Mouse (Mus musculus): Measurements from ENCODE around the gene Slc26a1.
"Not testable (repeated sequence)": the region's sequence is repeated elsewhere in the genome, so short reads cannot be mapped to it uniquely, and the experiment has no call there.

The Slc26a1 gene

GRCm38 (mm10) chr5:108658611-108659010 is 16.8 kb downstream of the Slc26a1 start:
- no peak for DNase-seq (ENCODE audit: low read depth in 2 of 2, low spot score in 2 of 2)

DNA sequence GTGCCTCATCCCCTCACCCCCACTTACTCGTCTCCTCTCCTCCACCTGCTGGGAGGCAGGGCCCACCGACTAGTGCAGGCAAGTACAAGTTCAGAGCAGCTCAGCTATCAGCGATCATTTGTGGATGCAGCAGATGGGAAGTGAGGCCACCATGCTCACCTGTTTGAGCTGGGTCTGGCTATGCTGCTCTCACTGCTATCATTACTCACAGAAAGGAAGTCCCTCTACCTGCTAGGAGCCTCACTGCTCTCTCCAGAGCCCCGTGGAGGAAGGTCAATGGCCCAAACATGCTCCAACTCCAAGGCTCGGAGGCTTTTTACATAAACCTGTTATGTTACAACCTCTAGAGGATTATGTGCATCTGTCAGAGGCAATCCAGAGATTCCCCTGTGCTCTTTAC is 18.0 kb downstream of the Slc26a1 start:
- DNase-seq (ENCODE audit: low read depth in 2 of 2, low spot score in 2 of 2), result no peak

DNA sequence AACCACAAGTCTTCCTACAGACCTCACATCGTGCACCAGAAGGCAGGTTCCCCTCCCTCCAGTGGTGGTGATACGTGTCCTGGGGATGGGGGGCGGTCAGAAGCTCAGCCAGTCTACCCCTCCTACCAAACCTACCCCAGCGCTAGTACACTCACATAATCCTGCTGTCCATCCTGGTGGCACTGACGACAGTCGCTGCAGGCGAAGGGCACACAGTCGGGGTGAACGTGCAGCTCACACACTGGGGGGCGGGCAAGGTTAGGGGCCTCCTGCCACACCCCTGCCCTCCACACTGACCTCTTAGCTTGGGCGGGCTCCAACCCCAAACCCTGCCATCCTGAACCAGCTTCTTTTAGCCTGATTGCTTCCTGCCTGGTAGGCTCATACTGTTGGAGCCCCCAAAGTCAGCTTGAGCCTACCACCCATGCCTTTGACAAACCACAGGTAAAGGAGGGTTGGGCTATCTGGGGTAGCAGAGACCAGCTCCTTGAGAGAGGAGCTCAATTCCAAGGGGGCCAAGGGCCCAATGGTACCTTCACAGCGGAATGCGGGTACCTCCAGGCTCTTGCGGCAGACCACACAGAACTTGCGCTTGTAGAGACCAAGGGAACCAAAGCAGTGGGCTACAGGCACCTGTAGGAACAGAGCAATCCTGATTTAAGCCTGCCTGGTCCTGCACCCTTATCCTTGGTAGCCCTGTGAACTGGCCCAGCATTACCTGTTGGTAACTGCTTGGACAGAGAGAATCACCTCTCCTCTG is 19.3 kb downstream of the Slc26a1 start:
- DNase-seq (ENCODE audit: low read depth in 2 of 2, low spot score in 2 of 2), result no peak

DNA sequence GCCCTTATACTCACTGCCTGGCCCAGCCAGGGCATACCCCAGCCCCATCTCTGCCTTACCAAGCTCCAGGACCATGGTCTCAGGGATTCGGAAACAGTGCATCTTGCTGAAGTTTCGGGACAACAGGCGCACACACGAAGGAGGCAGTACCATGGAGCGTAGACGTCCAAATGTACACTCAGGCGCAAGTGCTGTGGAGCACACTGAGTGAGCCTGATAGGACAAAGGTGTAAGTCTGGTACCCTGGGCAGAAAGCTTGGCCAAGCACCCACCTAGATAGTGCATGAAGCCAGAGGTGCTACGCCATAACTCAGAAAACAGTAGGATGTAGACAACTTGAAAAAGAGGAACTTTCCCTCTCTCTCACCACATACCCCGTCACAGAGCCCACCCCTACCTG is 20.0 kb downstream of the Slc26a1 start:
- no peak for DNase-seq (ENCODE audit: low read depth in 2 of 2, low spot score in 2 of 2)

DNA sequence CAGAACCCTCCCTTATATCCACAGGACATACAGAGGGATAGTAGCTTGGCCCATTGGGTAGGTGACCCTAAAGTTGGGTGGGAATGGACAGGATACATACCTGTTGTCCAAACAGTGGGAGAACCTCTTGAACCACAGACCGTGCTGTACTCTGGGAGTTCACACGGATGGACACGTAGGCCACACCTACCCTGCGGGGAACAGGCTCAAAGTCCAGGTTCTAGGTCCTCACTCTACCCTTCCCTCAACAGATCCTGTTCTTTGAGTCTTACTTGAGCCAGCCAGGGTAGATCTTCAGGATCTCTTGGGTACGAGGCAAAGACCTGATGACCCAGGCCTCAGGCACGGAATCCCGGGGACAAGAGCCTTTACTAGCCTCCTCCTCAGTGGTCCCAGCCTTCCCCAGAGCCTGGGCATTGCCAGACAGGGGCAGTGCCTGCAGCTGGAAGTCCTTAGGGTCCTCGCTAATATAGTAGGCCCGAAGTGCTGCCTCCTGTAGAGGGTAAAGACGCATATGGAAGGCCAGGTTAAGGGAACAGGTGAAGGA is 20.9 kb downstream of the Slc26a1 start:
- DNase-seq (ENCODE audit: low read depth in 2 of 2, low spot score in 2 of 2), result no peak

- DNase-seq (ENCODE audit: low read depth in 2 of 2, low spot score in 2 of 2), result no peak
Measured at GRCm38 (mm10) chr5:108653341-108653740, 22.0 kb downstream of the Slc26a1 start.

GRCm38 (mm10) chr5:108651823-108652222 is 23.5 kb downstream of the Slc26a1 start:
- DNase-seq (ENCODE audit: low read depth in 2 of 2, low spot score in 2 of 2), result peak; percentile 52 to 67

DNA sequence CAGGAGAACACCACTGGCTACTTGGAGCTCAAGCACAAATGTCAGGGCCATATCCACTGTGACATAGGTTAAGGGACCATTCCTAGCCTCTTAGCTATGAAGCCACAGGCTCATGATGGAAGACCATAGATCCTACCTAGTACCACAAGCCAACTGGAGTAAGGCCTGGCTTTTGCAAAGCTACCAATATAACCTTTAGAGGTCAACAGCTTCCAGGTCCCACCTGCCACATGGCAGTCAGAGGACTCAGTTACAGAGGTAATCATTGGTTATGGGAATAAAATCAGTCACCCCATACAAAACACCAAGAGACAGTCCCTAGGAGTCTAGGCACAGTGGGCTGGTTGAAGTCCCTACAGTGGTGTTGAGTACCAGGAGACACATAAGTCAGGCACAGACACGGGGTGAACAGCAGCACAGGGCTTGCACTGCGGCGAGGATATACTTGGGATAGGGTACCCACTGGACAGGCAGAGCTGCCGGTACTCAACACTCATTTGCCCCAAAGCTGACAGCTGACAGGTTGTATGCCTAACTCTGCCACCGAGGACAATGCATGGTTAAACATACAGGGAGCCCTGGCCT is 24.1 kb downstream of the Slc26a1 start:
- DNase-seq (ENCODE audit: low read depth in 2 of 2, low spot score in 2 of 2), result no peak

DNA sequence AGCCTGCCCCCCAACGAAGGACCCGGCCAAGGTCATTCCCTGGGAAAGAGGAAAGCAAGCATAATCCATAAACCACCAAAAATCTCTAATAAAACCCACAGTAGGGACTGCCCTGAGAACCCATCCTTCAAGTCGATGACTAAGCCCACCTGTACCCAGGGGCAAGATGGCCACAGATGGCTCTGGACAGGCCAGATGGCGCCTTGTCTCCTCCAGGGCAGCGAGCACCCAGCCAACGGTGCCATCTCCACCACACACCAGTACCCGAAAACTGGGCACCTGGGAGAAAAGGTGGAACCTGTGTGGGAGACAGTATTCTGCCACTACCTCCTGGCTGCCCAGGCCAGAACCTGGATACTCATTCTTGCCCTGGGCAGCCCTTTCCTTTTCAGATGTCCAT is 25.0 kb downstream of the Slc26a1 start:
- no peak for DNase-seq (ENCODE audit: low read depth in 2 of 2, low spot score in 2 of 2)

GRCm38 (mm10) chr5:108648937-108649576 is 26.3 kb downstream of the Slc26a1 start:
- no peak for DNase-seq (ENCODE audit: low read depth in 2 of 2, low spot score in 2 of 2)

DNA sequence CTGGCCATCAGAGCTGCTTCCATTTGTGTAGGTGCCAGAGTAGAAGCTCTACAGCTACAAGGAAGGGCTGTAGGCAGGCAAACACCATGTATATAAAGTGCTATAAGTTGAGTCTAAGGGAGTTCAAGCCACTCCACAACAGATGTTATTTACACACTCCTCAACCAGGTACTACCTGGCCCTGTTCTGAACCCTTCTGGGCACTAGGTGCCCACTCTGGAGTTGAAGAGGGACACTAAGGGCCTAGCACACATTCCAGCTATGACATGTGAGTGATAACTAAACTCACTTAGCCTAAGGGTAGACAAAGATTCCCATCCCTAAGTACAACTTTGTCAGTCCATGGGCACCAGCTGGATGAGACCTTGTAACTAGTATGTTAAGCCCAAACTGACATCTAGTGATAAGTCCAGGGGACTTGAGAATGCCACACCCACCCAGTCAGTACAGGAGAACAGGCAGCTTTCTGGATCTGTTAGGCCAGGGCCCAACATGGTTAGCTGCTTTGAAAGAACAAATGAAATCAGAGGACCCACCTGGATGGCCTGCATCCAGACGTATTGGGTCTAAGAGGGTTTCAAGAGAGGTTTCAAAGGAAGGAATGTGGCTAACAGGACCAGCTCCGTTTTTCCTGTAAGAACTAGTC is 27.4 kb downstream of the Slc26a1 start:
- DNase-seq (ENCODE audit: low read depth in 2 of 2, low spot score in 2 of 2), result no peak

DNA sequence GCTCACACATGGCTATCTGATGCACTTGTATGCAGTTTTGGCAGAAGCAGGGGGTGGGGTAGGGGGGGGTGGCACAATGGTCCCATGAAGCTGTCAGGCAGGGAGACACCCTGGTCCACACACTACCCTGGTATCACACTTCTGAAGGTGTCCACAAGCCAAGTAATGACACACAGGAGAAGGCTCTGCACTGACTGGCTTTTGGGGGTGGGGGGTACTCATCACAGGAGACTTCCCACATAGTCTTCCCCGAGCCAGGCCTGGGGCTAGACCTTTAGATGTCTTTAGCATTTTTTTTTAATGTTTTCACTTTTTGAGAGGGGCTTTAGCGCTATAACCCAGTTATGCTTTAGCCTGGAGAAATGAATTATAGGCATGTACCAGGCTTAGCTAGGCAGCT is 28.1 kb downstream of the Slc26a1 start:
- DNase-seq (ENCODE audit: low read depth in 2 of 2, low spot score in 2 of 2), result no peak

DNA sequence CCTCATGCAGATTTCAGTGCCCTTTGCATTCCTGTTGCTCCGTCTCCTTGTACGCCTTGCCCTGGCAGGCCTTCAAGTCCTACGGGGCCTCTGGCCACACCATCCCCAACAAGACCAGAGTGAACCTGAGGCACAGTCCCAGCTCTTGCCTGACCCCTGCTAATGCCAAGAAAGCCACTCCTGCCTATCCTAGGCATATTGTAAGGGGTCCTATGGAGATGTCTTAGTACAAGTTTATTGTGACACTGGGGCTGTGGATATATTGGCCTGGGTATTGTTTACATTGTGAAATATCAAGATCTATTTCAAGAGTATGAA is 29.1 kb downstream of the Slc26a1 start:
- no peak for DNase-seq (ENCODE audit: low read depth in 2 of 2, low spot score in 2 of 2)

DNA sequence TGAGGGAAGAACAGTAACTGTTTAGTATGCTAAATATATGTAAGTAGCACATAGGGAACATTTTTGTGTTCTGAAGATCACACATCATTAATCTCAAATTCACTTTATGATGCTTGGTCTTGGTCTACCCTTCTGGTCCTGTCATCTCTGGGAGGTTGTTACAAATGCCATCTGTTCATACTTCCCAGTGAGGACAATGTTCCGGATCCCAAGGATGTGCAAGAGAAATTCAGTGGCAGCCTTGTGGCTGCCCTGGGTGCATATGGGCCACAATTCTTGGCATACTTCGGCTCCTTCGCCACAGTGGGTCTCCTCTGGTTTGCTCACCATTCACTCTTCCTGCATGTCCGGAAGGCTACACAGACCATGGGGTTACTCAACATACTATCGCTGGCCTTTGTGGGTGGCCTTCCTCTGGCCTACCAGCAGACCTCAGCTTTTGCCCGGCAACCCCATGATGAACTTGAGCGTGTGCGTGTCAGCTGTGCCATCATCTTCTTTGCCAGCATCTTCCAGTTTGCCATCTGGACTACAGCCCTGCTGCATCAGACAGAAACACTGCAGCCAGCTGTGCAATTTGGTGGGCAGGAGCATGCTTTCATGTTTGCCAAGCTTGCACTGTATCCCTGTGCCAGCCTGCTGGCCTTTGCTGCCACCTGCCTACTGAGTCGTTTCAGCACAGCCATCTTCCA is 29.6 kb downstream of the Slc26a1 start:
- no peak for DNase-seq (ENCODE audit: low read depth in 2 of 2, low spot score in 2 of 2)

GRCm38 (mm10) chr5:108643674-108644073 is 31.7 kb downstream of the Slc26a1 start:
- no peak for DNase-seq (ENCODE audit: low read depth in 2 of 2, low spot score in 2 of 2)

DNA sequence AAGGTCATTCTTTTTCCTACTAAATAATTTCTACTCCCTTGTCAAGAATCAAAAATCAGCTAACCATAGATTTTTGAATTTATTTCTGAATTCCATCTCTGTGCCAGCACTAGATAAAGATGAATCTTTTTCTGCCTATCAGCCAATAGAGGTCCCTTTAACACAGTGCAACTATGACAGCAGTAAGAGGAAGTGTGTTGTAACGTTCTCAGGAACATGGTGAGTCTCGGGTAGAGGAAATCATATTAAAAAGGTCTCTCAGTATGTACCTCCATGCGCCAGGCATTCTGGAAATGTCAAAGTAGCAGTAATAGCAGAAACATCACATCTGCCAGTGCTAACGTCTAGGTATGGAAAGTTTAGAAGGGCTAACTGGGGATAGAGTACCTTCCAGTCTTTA is 39.2 kb downstream of the Slc26a1 start:
- no peak for DNase-seq (ENCODE audit: low read depth in 2 of 2, low spot score in 2 of 2)

DNA sequence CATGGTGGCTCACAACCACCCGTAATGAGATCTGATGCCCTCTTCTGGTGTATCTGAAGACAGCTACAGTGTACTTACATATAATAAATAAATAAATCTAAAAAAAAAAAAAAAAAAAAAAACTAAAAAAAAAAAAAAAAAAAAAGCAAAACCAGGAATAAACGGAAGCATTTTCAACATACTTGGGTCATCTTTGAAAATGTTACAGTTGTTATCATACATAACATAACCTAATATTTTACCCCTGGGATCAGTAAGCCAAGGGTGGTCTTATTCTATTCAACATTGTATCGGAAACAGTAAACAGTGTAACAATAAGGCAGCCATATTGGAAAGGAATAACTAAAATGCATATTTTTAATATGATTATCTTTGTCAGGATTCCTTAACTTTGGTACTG is 41.3 kb downstream of the Slc26a1 start:
- not testable (repeated sequence) for DNase-seq (ENCODE audit: low read depth in 2 of 2, low spot score in 2 of 2)

- no peak for DNase-seq (ENCODE audit: low read depth in 2 of 2, low spot score in 2 of 2)
Measured at GRCm38 (mm10) chr5:108633676-108634075, 41.7 kb downstream of the Slc26a1 start.

DNA sequence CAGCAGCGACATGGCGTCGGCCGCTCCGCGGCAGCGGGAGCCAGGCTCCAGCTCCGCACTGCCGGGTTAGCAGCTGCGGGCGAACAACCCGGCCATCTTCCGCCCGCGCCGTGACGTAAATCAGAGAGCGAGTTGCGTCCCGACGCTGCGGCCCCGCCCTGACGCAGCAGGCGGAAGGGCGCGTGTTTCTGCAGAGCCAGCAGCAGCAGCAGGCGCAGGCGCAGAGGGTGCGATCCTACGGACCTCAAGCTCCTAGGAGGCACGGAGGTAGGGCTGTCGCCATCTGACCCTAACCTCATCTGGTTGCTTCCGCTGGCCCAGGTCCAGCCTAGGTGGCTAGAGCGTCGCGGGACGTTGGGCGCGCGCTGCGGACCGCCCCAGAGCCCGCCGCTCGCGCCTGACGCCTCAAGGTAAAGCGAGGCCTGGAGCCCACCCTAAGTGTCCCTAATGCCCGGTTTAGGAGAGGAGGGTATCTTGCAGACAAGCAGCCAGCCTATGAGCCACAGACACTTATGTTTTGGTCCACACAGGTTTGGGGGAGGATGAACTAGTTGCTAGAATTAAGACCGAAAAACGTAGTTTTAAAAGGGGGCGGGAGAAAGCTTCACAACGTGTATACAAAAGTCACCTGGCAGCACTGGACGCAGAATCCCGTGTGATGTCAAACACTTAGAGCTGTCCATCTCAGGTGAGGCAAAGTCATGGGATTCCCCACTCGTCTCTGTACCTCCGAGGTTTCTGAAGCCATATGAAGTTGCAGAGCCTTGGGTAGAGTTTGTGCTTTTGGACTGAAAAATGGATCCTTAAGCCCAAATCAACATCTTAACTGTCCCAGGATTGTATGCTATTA is 45.5 kb downstream of the Slc26a1 start, which contains the start of the genes Gak and Tmem175:
Gak (minus strand) TSS at position 122 of the 850 bp plus-strand sequence.
Tmem175 (plus strand) TSS at position 137 of the 850 bp plus-strand sequence.
- peak; percentile 87 to 89 for DNase-seq (ENCODE audit: low read depth in 2 of 2, low spot score in 2 of 2)

Data from CD8-positive naive resting alpha-beta T cell, adult 2 months (primary cell).